Comparison of ENCODE assay signal across 29 mouse cellular contexts in the genomic region with DNA sequence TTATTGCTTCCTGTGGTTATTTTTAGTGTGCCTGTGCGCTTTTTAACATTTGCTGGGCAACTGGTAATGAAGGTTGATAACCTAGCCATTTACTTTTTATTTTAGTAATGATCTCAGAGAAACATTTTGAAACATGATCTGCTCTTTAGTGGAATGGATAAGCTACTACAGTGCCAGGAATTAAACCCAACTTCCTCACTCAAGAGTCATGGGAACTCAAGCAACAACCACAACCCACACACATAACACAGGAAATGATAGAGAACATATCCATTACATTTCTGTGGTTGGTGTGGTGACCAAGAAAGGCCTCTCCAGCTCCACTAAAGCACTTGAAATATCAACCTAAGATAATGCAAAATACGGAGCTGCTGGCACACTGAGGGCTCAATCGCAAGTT.
A peak's percentile ranks its signal among the peaks of the same experiment; 100 is the strongest.
DNase-seq lines count a peak whose midpoint lies in the region; ATAC-seq and TF ChIP-seq lines count a peak whose summit lies in the region.
"Had no signal": no experiment of that assay in that cellular context is flagged by ENCODE, and none has a peak within 500 bp of the region (broad histone marks: within the 10 kb centered on the region; RNA-seq: fewer than 3 reads in every experiment).

No protein-coding gene starts in this region.

- 57% methylated on average over 3 of the region's 3 CpGs for WGBS in kidney, embryonic 15.5 days
- 55% methylated on average over 3 of the region's 3 CpGs for WGBS in embryonic facial prominence, embryonic 15.5 days
- 64% methylated on average over 3 of the region's 3 CpGs for WGBS in limb, embryonic 14.5 days
- 90% methylated on average over 3 of the region's 3 CpGs for WGBS in hindbrain, embryonic 13.5 days
- 94% methylated on average over 3 of the region's 3 CpGs for WGBS in forebrain, embryonic 11.5 days

- H3K4me1 ChIP-seq in kidney, embryonic 15.5 days = no peaks in the 10 kb centered on the region
- H3K4me1 ChIP-seq in embryonic facial prominence, embryonic 15.5 days = no peaks in the 10 kb centered on the region
- peaks cover 5% of the 10 kb centered on the region for H3K4me1 ChIP-seq in limb, embryonic 14.5 days (ENCODE audit: control insufficient read depth, insufficient read depth, low read length)
- no peaks in the 10 kb centered on the region for H3K4me1 ChIP-seq in hindbrain, embryonic 13.5 days (replicated peaks)
- no peaks in the 10 kb centered on the region for H3K4me1 ChIP-seq in forebrain, embryonic 11.5 days (replicated peaks; ENCODE audit: control insufficient read depth, insufficient read depth, low read length)
- H3K4me1 ChIP-seq: heart, embryonic 12.5 days; liver, embryonic 13.5 days; midbrain, embryonic 12.5 days had no signal

- DNase-seq in kidney, adult 11 months = no peak
- DNase-seq in 416B (ENCODE audit: low read depth) = peak; percentile 77
- DNase-seq in limb, embryonic 14.5 days (ENCODE audit: low spot score) = peak; percentile 31
- no peak for DNase-seq in forebrain, embryonic 11.5 days (ENCODE audit: low spot score)
- DNase-seq: adrenal gland, adult 8-10 months; B cell, adult 2 months; cerebellum, adult 2 months; cerebellum, postnatal 14 days; heart, adult 2 months; heart, postnatal 4 days; kidney, adult 18-20 months; kidney, postnatal 4 days; layer of hippocampus, postnatal 36 days; liver, embryonic 13.5 days; lung, adult 18-20 months; lung, postnatal 4 days; thymus, adult 2 months; thymus, postnatal 4 days had no signal

- ATAC-seq in kidney, embryonic 15.5 days (replicated peaks; ENCODE audit: low FRiP score) = 0 out of 2 replicates have a peak, but pooled peaks have one; percentile 29
- ATAC-seq in embryonic facial prominence, embryonic 15.5 days (ENCODE audit: insufficient number of reproducible peaks, low FRiP score, low TSS enrichment, low read depth) = peak; percentile 78; the same call in 1 of the 2 replicates
- ATAC-seq in limb, embryonic 14.5 days (ENCODE audit: low FRiP score, low read depth) = peak; percentile 78
- ATAC-seq in hindbrain, embryonic 13.5 days (ENCODE audit: low FRiP score) = no peak
- ATAC-seq in forebrain, embryonic 11.5 days (replicated peaks; ENCODE audit: low FRiP score) = no peak
- ATAC-seq: activated CD4-positive, CD25-positive, alpha-beta regulatory T cell, adult 4 months; forebrain, embryonic 14.5 days; lung, postnatal 0 days had no signal

- H3K27ac ChIP-seq in kidney, embryonic 15.5 days = peak overlapping the region; percentile 7; the same call in 1 of the 2 replicates
- no peak overlapping the region for H3K27ac ChIP-seq in embryonic facial prominence, embryonic 15.5 days (replicated peaks)
- H3K27ac ChIP-seq in limb, embryonic 14.5 days (replicated peaks; ENCODE audit: low read depth, low read length) = no peak overlapping the region
- H3K27ac ChIP-seq in hindbrain, embryonic 13.5 days = no peak overlapping the region
- H3K27ac ChIP-seq in forebrain, embryonic 11.5 days (ENCODE audit: low read depth, low read length) = no peak overlapping the region
- H3K27ac ChIP-seq: heart, adult 2 months; hindbrain, embryonic 14.5 days; limb, embryonic 12.5 days; liver, embryonic 13.5 days; midbrain, embryonic 12.5 days had no signal

- H3K36me3 ChIP-seq in kidney, embryonic 15.5 days = no peaks in the 10 kb centered on the region
- no peaks in the 10 kb centered on the region for H3K36me3 ChIP-seq in embryonic facial prominence, embryonic 15.5 days
- no peaks in the 10 kb centered on the region for H3K36me3 ChIP-seq in limb, embryonic 14.5 days (ENCODE audit: control insufficient read depth, insufficient read depth, low read length)
- H3K36me3 ChIP-seq in hindbrain, embryonic 13.5 days = no peaks in the 10 kb centered on the region
- H3K36me3 ChIP-seq in forebrain, embryonic 11.5 days (ENCODE audit: control insufficient read depth, insufficient read depth, low read length) = no peaks in the 10 kb centered on the region
- H3K36me3 ChIP-seq: heart, embryonic 12.5 days; limb, embryonic 12.5 days; liver, embryonic 13.5 days; midbrain, embryonic 12.5 days had no signal

- H3K4me2 ChIP-seq in kidney, embryonic 15.5 days = no peak overlapping the region
- H3K4me2 ChIP-seq in embryonic facial prominence, embryonic 15.5 days (replicated peaks) = no peak overlapping the region
- no peak overlapping the region for H3K4me2 ChIP-seq in limb, embryonic 14.5 days (replicated peaks; ENCODE audit: low read depth, low read length, severe bottlenecking)
- H3K4me2 ChIP-seq in hindbrain, embryonic 13.5 days = no peak overlapping the region
- no peak overlapping the region for H3K4me2 ChIP-seq in forebrain, embryonic 11.5 days (ENCODE audit: low read depth, low read length, severe bottlenecking)
- H3K4me2 ChIP-seq: heart, embryonic 12.5 days; hindbrain, embryonic 14.5 days; limb, embryonic 12.5 days; liver, embryonic 13.5 days; midbrain, embryonic 12.5 days had no signal

- no peaks in the 10 kb centered on the region for H3K27me3 ChIP-seq in kidney, embryonic 15.5 days
- H3K27me3 ChIP-seq in embryonic facial prominence, embryonic 15.5 days = no peaks in the 10 kb centered on the region
- no peaks in the 10 kb centered on the region for H3K27me3 ChIP-seq in limb, embryonic 14.5 days (ENCODE audit: control insufficient read depth, insufficient read depth, low read length)
- no peaks in the 10 kb centered on the region for H3K27me3 ChIP-seq in hindbrain, embryonic 13.5 days
- no peaks in the 10 kb centered on the region for H3K27me3 ChIP-seq in forebrain, embryonic 11.5 days (ENCODE audit: control insufficient read depth, insufficient read depth, low read length)
- H3K27me3 ChIP-seq: heart, embryonic 12.5 days; limb, embryonic 12.5 days; liver, embryonic 13.5 days; megakaryocyte, embryonic 14.5 days; midbrain, embryonic 12.5 days had no signal

- no peak overlapping the region for H3K4me3 ChIP-seq in kidney, embryonic 15.5 days (replicated peaks)
- H3K4me3 ChIP-seq in embryonic facial prominence, embryonic 15.5 days (replicated peaks) = no peak overlapping the region
- H3K4me3 ChIP-seq in limb, embryonic 14.5 days (replicated peaks; ENCODE audit: low read length) = no peak overlapping the region
- no peak overlapping the region for H3K4me3 ChIP-seq in hindbrain, embryonic 13.5 days
- H3K4me3 ChIP-seq in forebrain, embryonic 11.5 days (ENCODE audit: low read depth, low read length) = no peak overlapping the region
- H3K4me3 ChIP-seq: heart, adult 2 months; heart, embryonic 12.5 days; limb, embryonic 12.5 days; liver, embryonic 13.5 days; megakaryocyte, embryonic 14.5 days; midbrain, embryonic 12.5 days had no signal

- no peak overlapping the region for H3K9ac ChIP-seq in kidney, embryonic 15.5 days
- H3K9ac ChIP-seq in embryonic facial prominence, embryonic 15.5 days = no peak overlapping the region
- H3K9ac ChIP-seq in limb, embryonic 14.5 days (ENCODE audit: low read depth, low read length, severe bottlenecking) = no peak overlapping the region
- H3K9ac ChIP-seq in hindbrain, embryonic 13.5 days = no peak overlapping the region
- no peak overlapping the region for H3K9ac ChIP-seq in forebrain, embryonic 11.5 days (ENCODE audit: low read length)
- H3K9ac ChIP-seq: heart, embryonic 12.5 days; hindbrain, embryonic 14.5 days; limb, embryonic 12.5 days; liver, embryonic 13.5 days; midbrain, embryonic 12.5 days had no signal

- H3K9me3 ChIP-seq in kidney, embryonic 15.5 days (replicated peaks) = no peaks in the 10 kb centered on the region
- no peaks in the 10 kb centered on the region for H3K9me3 ChIP-seq in embryonic facial prominence, embryonic 15.5 days (replicated peaks)
- H3K9me3 ChIP-seq in limb, embryonic 14.5 days (ENCODE audit: control insufficient read depth, low read length) = no peaks in the 10 kb centered on the region
- no peaks in the 10 kb centered on the region for H3K9me3 ChIP-seq in hindbrain, embryonic 13.5 days
- no peaks in the 10 kb centered on the region for H3K9me3 ChIP-seq in forebrain, embryonic 11.5 days (ENCODE audit: control insufficient read depth, low read length)
- H3K9me3 ChIP-seq: heart, embryonic 12.5 days; limb, embryonic 12.5 days; liver, embryonic 13.5 days; midbrain, embryonic 12.5 days had no signal

- no peak for TF ChIP-seq POLR2A in limb, embryonic 14.5 days (IDR thresholded peaks at IDR 0.05; ENCODE audit: borderline replicate concordance, extremely low read depth, insufficient read depth, insufficient read length)

Comparison
In these comparisons a context has a peak if more than half of its experiments do, and no peak if none do; other contexts are left out.
1. ATAC-seq: peak in kidney, embryonic 15.5 days (single experiment), embryonic facial prominence, embryonic 15.5 days (single experiment) and limb, embryonic 14.5 days (single experiment); none in hindbrain, embryonic 13.5 days (single experiment) and forebrain, embryonic 11.5 days (single experiment).
2. DNase-seq: peak in 416B (single experiment) and limb, embryonic 14.5 days (single experiment); none in kidney, adult 11 months (single experiment) and forebrain, embryonic 11.5 days (single experiment).